Mouse (Mus musculus) kidney, adult 8-10 months (tissue): ENCODE measurements at regions not wholly inside any gene's neighbourhood (a gene's known extent, or its start where the extent isn't known, plus 50 kb on each side); places are given as distances from the start of the nearest gene placed in this dataset.
"Not testable (repeated sequence)": the region's sequence is repeated elsewhere in the genome, so short reads cannot be mapped to it uniquely, and the experiment has no call there.

ENCODE experiments used
- DNase-seq, 2 experiments: peaks; one replicate each; pipeline ENCODE4 v3.0.0; 2022

DNA sequence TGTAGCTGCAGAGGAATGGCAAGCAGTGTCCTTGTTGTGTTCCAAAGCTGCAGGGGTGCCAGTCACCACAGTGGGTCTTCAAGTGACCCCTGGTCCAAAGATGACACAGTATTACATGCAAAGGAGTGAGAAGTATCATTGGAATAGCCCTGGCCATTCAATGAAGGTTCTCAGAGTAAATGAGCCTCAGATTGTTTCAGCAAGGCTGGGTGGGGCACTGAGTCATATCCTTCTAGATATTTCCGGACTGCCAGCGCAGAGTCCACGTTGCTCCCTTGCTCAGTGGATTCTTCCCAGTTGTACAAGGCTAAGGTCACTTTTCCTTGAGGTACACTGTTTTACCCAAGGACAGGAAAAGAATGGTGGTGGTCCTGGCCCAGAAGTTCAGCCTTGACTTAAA is 319.2 kb upstream of the Irx1 start:
- DNase-seq, result no peak

DNA sequence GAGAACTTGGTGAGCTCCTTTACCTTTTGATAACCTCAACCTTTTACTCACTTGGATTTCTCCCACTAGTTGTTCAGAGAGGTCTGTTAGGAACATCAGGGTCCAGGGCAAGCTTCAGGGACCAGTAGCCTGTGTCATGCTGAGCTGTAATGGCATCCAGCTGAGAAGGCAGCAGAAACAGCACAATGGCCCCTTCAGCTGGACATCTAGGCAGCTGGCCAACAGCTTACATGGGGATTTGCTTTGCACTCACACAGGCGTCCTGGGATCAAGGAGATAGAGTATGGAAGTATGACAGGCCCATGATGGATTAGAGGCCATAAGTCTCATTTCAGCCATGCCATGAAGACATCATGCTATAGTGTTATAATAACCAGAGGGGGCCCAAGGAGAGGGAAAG is 320.2 kb upstream of the Irx1 start:
- no peak for DNase-seq

DNA sequence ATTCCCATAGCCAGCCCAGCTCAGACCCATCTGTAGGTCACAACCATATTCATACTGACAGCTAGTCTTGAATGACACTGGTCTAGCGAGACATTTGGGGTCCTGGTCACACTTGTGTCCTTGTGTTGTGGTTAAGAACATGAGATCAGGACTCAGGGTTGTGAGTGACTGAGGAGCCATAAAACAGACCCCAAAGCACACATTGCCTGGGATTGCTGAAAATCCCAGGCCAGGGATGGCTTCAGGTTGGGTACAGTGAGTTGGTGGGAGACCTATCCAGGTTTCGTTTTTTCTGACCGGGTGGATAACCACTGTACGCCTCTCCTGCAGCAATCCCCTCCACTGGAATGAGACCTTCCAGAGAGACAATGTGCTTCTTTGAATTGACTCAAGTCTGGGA is 322.8 kb upstream of the Irx1 start:
- no peak for DNase-seq

DNA sequence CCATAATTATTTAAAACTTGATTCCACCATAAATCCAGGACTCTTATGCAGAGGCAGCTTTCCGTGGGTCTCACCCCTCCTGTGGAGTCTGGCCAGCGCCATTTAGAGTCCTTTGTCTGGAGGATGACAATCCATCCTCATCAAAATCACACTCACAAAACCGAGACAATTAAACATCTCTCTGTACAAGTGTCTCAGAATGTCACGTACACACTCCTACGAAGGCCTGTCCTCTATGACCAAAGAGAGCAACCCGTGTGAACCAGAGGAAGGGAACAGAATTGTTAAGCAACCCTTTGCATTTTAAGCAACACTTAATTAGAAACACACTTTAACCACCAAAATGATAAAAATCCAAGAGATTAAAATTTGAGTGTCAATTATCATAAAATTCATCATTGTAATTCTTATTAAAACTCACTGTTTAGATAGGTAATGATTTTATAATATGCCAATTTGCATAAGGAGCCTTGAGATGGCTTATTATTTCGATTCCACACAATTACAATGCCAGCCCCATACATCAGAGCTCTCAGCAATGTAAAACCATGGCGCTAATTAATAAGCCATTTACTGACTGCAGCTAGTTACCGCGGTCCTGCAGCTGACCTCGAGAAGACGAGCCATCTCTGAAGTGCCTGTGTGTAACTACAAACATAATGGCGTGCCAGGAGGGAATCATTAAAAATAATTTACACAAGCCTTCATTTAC is 325.0 kb upstream of the Irx1 start:
- no peak for DNase-seq

DNA sequence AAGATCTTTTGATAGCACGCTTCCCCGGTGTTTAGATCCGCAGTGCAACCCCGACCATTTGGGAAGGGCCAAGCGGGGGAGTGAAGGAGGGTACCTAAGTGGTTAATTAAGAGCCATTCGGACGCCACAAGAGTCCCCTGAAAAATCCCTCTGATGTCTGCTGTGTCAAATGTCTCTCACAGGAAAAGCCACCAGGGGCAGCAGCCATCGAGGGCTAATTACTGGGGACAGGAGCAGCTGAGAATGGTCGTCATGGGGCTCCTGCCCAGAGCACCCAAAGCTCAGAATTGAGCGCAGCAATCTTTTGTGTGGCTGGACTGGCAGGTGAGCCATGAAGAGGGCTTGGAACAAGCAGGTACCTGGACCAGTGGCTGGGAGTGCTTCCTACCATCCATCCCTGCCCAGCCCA is 325.6 kb upstream of the Irx1 start:
- DNase-seq, result no peak

DNA sequence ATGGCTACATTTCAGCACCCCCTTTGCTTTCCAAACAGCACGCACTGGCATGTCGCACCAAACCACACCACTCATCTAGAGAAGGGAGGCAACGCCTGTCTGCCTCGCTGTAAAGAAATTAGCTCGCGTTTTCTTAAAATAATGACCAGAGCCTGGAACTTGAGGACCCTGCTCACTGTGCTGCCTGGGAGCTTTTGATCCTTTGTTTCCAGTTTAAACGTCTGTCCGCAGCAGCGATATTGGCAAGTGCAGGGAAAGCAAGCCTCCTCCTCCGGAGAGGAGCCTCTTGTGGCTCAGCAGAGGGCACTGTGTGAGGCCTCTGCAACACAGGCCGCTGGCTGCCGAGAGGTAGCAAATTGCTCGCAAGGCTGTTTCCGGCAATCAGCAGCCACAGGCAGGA is 328.8 kb upstream of the Irx1 start:
- peak in 1 of 2 experiments; percentile 44 for DNase-seq

DNA sequence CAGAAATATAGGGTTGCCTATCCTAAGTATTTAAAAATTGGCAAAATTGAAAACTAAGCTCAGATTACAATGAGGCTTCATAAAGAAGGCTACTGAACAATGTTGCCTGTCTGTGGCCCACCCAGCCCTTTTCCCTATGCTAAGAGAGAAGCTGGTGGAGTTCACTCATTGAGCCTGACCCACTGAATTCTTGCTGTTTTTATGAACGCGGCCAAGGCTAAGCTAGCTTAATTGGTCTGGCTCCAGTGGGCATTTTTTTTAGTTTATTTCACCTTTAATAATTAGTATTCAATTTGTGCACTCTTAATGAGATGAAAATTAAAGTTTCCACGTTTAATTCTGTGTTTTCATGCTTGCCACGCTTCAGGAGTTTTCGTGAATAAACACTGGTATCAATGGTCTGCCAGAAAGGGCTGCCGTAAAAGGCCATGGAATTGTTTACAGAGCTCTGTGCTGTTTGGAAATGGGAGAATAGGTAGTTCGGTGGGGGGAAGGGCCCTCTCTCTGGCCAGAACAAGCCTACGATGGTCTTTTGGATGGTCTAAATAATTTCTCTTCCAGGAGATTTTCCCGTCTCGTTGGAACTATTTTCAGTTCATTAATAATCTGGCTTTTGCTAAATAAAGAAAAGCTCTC is 329.7 kb upstream of the Irx1 start:
- DNase-seq, result no peak

DNA sequence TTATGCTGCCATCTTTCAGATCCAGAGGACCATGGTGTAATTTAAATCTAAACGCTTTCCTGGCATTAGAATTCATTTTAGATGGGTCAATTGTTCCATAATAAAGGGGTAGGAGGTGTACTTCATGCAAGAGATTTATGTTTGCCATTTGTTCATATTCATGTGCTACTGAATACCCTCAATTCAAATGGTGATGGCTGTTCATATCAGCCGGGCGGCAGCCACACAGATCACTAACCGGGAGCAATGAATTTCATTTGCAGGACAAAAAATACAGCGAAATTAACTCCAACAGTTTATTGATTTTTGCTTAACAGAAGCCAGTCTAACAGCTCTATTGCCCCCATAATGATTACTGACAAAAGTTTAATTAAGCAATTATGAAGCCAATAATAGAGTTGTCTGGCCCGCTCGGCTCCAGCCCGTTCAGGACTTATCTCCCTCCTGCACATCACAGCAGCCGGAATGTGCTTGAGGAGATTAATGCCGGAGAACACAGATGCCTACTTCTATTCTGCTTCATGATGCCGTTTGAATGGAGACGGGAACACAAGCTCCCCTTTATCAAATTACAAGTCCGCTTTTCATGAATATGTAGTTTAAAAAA is 330.3 kb upstream of the Irx2 start:
- no peak for DNase-seq

DNA sequence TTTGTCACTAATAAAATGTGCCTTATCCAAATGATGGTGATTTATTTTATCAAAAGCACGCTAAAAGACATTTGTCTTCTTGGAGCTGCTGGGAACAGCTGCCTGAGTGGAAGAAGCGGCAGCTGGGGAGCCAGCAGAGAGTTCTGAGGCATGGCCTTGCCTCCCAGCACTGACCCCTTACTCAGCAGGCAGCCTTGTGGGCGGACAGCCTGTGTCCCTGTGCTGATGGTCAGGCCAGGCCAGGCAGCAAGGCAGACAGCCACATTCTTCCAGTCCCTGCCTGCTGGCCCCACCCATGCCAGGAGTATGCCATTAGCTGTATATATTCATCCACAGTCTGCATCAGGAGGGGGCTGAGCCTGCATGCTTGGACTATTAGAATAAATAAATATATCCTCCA is 329.0 kb upstream of the Irx2 start:
- no peak for DNase-seq

DNA sequence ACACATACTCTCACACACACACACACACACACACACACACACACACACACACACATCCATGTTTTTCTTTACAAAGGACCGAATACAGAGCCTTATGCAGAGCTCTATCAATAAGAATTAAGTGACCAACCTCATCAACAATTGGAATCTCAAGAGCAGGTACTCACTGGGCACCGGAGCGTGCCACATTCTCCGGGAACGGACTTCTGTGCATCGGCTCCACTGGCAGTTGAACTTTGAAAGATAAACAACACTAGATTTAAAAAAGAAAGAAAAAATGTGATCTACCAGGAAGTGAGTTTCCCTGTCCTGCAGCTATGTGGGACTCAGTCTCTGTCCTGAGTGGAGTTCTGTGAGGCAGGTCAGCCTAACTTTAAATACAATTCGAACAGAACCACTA is 327.5 kb upstream of the Irx2 start:
- DNase-seq, result peak; percentile 6 to 17

DNA sequence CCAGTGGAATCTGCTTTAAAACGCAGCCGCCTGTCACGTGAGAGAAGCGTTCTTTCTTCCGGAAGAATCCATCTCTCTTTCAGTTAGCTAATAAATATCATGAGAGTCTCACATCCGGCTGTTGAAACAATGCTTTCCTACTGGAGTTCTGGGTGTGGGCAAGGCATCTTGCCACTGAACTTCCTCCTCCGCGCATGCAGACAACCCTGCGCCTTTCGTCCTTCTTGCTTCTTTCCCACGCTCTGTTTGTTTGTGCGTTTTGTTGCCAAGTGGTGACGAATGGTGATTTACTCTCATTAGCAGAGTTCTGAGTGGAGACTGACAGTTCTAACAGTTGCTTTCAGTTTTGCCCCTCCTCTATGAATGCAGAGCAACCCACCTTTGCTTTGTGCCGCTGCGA is 326.8 kb upstream of the Irx2 start:
- DNase-seq, result no peak

DNA sequence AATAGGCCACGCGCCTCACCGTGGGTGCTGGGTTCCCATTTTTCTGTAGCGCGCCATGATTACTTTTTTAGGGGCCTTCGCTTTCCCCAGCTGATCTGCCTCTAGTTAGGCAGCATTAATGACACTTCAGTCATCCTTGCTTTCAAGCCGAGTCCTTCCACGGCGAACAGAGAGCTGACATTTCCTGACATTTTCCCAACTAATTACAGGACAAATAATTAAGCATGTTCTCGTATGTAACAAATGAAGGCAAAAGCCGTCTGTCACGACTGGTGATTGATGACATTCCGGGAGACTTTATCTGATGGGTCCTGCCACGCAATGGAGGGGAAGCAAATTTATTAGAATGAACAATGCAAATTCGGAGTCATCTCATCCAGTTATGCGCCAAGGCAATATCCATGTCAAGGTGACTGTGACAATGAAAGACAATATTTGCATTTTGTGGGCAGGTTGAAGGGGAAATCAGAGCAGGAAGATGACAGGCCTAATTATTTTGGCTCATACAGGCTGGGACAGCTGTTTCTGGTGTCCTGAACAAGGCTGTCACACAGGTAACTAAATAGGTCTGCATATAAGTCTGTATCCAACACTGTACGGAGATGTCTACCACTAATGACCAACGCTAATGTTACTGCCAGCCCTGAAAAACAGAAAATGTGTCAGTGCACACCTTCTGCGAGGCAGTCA is 326.0 kb upstream of the Irx2 start:
- DNase-seq, result no peak

DNA sequence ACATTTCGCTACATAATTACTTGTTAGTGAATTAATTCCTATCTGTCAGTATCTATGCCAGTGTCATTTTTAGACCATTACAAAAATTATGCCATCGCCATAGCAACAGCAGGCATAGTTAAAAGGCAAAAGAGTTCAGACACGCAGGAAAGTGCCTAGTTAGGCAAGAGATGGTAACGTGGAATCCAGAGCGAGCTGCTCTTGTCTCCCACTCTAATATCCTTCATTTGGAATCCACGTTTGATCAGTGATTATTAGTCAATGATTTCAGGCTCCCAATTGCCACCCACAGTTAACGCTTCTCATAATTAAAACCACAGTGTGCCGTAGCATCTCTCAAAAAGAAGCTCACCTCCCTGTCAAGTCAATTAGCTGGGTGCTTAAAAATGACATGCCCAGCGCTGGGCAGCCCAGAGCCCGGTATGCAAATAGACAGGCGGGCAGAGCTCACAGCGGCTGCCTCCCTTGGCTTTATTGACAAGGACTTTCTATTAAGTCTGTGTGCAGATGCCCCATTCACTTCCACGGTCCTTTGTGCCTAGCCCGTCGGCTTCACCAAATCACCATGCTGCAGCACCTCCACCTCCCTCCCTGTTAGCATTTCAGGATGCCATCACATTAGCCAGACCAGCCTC is 325.4 kb upstream of the Irx2 start:
- no peak for DNase-seq

DNA sequence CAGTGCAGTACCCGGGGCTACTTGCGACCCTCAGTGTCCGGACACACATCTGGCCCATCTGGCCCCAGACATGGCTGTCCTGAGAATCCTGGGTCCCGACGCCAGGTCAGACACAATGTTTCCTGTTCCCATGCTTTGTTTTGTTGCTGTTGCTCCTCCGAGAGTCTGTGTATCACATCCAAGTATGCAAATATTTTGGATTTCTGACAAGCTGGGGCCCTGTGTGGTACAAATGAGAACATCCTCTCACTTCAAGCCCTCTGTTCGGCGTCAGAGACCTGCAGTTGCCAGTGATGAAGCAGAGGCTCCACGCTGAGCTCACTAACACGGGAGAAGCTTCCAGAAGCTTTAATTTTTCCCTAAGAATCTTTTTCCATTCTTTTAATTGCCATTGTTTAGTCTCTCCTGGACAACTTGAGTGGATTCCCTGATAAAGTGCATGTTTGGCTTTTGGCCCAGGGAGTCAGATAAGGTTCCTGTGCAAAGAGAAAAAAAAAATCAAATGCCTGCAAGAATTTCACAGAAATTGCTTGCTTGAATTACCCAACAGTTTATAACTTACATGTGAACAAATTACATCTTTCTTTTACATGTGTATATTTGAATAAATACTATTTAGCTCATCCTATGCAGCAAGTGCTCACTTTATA is 304.5 kb upstream of the Irx2 start:
- DNase-seq, result no peak

DNA sequence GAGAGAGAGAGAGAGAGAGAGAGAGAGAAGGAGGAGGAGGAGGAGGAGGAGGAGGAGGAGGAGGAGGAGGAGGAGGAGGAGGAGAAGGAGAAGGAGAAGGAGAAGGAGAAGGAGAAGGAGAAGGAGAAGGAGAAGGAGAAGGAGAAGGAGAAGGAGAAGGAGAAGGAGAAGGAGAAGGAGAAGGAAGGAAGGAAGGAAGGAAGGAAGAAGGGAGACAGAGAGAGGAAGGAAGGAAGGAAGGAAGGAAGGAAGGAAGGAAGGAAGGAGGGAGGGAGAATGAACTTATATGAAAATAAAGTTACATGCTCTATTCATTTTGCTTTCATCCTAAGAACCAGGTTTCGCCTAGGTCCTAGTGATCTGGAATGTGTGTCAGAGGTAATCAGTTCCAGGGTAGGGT is 302.4 kb upstream of the Irx2 start:
- not testable (repeated sequence) for DNase-seq

DNA sequence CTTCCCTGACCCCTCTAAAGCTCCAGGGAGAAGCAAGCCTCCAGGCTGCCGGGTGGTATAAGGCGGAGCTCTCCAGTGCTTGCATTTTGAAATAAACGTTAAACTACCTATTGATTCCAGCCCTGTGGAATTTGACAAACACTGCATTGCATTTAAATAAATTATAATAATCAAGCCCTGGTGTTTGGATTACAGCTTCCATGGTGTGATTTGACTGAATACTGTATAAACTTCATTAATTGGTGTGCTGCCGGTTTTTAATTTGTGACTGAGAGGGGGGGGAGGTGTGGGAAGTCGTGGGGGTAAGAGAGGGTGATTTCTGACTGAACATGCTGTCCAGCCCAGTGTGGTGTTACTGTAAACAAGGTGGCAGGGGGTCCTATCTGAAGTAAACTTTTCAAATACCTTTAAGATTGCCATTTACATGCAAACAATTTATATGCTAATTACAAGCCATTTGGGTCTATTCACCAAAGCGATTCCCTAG is 282.9 kb upstream of the Irx2 start:
- no peak for DNase-seq

DNA sequence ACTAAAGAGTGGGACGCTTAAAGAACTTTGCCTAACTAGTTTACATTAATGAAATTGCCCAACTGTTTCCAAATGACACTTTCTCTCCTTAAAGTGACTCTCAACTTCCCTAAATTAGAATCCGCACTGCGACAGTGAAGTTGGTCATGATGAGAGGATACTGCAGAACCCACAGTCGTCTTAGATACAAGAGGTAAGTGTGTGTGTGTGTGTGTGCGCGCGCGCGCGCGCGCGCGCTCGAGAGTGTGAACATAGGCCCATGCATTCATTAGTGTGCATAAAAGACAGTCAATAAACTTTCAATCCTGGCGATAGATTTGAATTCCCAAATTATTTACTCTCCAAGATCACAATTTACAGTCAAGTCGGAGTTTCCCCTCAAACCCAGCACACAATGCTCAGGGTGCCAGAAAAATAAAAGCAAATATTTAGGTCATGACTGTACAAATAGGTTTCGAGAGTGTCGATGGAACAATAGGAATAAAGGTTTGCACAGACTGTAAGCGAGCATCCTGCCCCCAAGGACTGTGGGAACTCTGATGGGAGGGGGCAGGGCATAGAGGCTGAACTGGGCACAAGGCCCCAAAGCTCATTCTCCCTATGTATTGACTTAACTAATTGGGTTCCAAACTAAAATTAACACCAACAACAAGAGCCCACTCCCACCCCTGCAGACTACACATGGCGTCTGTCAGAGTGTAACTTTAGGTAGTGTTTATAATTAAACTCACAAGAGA is 282.2 kb upstream of the Irx2 start:
- DNase-seq, result no peak

DNA sequence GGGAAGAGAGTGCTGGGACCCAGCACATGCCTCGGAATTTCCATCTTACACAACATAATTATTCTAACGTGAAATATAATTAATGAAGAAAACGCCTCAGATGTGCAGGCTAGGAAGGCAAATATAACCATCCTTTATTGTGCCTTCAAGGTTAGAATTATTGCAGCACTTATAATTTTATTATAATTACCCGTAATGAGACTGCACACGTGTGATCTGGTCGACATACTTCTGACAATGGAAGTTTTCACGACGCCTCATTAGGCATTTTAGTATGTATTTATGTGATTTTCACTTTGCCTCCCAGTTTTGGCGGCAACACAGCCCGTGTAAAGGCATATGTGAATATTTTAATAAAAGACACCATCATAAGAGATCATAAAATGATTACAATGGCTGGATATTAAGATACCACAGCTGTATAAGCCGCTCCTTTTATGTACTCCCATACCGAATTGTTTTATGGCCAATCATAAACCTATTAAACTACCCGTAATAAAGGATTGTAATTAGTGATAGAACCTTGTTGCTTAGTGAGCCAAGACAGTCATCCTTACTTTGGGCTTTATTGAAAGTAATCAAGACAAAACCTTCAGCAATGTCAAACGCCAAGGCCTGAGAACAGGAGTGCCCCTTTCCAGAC is 281.6 kb upstream of the Irx2 start:
- DNase-seq, result no peak

DNA sequence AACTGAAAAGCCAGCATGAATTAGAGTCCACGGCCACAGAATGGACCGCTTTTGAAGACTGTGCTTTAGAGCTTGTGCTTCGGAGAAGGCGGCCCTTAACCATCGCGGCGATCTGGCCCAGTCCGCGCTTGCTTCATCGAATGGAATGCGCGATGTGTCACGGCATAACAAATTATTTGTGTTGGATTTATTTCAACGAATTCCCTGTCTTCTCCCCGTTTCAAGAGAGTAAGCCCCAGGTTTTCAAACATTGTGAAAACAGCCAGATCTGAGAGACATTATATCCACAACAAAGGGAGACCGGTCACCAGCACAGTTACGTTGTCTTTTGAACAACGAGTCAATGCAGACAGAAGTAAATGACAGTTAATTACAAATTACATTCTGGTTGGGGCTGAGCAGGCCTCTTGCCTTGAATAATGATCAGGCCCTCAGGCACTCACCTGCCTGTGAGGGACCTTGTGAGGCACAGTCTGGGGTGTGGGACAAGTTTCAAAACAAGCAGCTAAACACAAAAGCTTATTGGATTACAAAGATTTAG is 275.9 kb upstream of the Irx2 start:
- DNase-seq, result peak; percentile 48 to 62

DNA sequence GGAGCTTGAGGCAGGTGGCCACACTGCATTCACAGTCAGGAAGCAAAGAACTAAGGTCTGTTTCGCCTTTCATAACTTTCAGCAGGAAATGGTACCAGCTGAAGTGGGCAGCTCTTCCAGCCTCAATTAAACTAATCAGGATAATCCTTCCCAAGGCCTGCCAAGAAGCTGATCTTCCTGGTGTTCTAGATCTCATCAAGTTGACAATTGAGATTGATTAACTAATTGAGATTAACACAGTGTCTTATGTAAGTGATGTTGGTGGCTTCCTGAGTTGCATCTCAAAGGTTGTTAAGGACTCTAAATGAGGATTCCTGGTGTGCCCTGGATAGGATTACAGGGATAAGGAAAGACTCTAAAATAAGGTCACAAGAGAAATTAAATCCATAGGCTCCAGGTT is 273.3 kb upstream of the Irx2 start:
- DNase-seq, result no peak

DNA sequence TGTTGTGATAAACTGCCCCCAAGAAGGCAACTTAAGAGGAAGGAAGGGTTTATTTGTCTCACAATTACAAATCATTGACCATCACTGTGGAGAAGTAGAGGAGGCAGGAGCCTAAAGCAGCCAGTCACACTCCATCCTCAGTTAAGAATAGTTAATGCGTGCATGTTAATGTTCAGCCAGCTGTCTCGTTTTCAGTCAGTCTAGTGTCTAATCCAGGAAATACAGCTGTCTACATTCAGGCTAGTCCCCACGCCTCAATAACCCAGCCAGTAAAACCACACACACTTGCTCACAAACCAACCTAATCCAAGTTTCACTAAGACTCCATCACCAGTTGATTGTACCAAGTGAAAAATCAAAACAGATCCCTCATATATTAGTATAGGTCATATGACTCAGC is 272.8 kb upstream of the Irx2 start:
- peak; percentile 38 to 49 for DNase-seq
